Mouse (Mus musculus) midbrain, postnatal 0 days (tissue): ENCODE data around the gene Il17c. TPM values are rescaled to one million over a fixed set of nuclear protein-coding genes. Genes with fewer than 3 reads are reported as not detected.

Experiments
- ATAC-seq: fragments of 200-750 bp; cut with Nextera tagmentation; 2 replicates; pipeline ENCODE4 v1.8.0; 2017; ENCODE audit warnings: moderate number of reproducible peaks, mild to moderate bottlenecking, moderate TSS enrichment, moderate library complexity; ENCODE audit not compliant: low FRiP score
- DNase-seq: peaks from one replicate; pipeline ENCODE4 v3.0.0-alpha.2; 2015; ENCODE audit warnings: low spot score
- H3K27ac ChIP-seq: fragments of 300-500 bp; sonication (generic); 2 replicates; pipeline ENCODE4 v1.5.1; 2014; ENCODE audit warnings: low read depth, mild to moderate bottlenecking, low read length, mixed read lengths
- H3K27me3 ChIP-seq: fragments of 300-500 bp; sonication (generic); 2 replicates; pipeline ENCODE4 v1.6.1; 2014; ENCODE audit warnings: low read length, control low read depth, mixed read lengths; ENCODE audit not compliant: insufficient read depth
- H3K36me3 ChIP-seq: fragments of 300-500 bp; sonication (generic); 2 replicates; pipeline ENCODE4 v1.6.1; 2014; ENCODE audit warnings: low read length, control low read depth, mixed read lengths; ENCODE audit not compliant: insufficient read depth
- H3K4me1 ChIP-seq: fragments of 300-500 bp; sonication (generic); 2 replicates; pipeline ENCODE4 v1.6.1; 2014; ENCODE audit warnings: mild to moderate bottlenecking, control low read depth, antibody characterized with exemption, low read length, mixed read lengths; ENCODE audit not compliant: insufficient read depth
- H3K4me2 ChIP-seq: fragments of 300-500 bp; sonication (generic); 2 replicates; pipeline ENCODE4 v1.6.1; 2014; ENCODE audit warnings: low read depth, mild to moderate bottlenecking, low read length, mixed read lengths; ENCODE audit not compliant: poor library complexity, severe bottlenecking
- H3K4me3 ChIP-seq: fragments of 300-500 bp; sonication (generic); 2 replicates; pipeline ENCODE4 v1.5.1; 2014; ENCODE audit warnings: low read depth, mild to moderate bottlenecking, low read length, moderate library complexity
- H3K9ac ChIP-seq: fragments of 300-500 bp; sonication (generic); replicated peaks from 2 replicates; pipeline ENCODE4 v1.6.1; 2014; ENCODE audit warnings: mild to moderate bottlenecking, low read length, moderate library complexity, mixed read lengths; ENCODE audit not compliant: poor library complexity, severe bottlenecking
- H3K9me3 ChIP-seq: fragments of 300-500 bp; sonication (generic); 2 replicates; pipeline ENCODE4 v1.6.1; 2016; ENCODE audit warnings: low read length, control low read depth
- CTCF ChIP-seq: IDR thresholded peaks from 2 replicates; pipeline ENCODE4 v1.5.1; 2016; ENCODE audit warnings: antibody characterized with exemption, mild to moderate bottlenecking
- WGBS: fragments of 180-500 bp; shearing (Covaris S2); extraction: QIAGEN DNeasy Blood & Tissue Kit; methylation state at CpG from one replicate; pipeline ENCODE4 v1.1.7; 2014; 5-methylcytosine and 5-hydroxymethylcytosine counted together
- polyA plus RNA-seq: library from polyadenylated mRNA; unstranded; fragments of >200 nt; fragmentation: Nextera tagmentation; extraction: Ambion mirVana; gene quantifications from 2 replicates; pipeline ENCODE4 v1.2.1, GENCODE M21; 2015
- total RNA-seq: library from RNA; depleted of rRNA; stranded (reverse); fragments of >200 nt; gene quantifications from 2 replicates; pipeline ENCODE4 v1.2.3, GENCODE M21; 2014

The Il17c gene
- total and polyA plus RNA-seq, 2 experiments from 2014 or later: 0.37 TPM; not detected in 1

- Histone ChIP-seq H3K4me2 (no peak overlapping the region), H3K9ac (no peak overlapping the region), H3K27ac (no peak overlapping the region), H3K4me1 (no peaks in the 10 kb centered on the region), H3K36me3 (peaks cover 64% of the 10 kb centered on the region), H3K9me3 (no peaks in the 10 kb centered on the region), H3K4me3 (no peak overlapping the region), H3K27me3 (no peaks in the 10 kb centered on the region)
- WGBS: 93% methylated on average over 3 of the region's 3 CpGs
- DNase-seq (no peak), ATAC-seq (no peak)
- TF ChIP-seq CTCF: peak; percentile 39
Measured at GRCm38 (mm10) chr8:122389357-122389756, 32.5 kb upstream of the Il17c start.

DNA sequence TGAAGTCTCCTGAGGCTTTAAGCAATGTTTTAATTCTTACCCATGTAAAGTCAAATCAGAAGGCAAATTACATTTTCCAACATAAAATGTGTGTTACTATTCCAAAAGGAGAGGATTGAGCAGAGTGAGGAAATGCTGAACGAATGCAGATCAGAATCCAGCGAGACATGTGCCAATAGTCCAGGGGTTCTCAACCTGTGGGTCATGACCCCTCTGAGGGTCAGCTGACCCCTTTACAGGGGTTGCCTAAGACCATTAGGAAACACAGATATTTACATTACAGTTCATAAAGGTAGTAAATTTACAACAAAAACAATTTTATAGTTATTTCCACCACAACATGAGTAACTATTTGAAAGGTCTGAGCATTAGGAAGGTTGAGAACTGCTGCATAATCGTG lies 31.1 kb upstream of the Il17c start:
- TF ChIP-seq CTCF: no peak
- ATAC-seq (no peak), DNase-seq (no peak)
- Histone ChIP-seq H3K27ac (no peak overlapping the region), H3K9me3 (no peaks in the 10 kb centered on the region), H3K4me2 (no peak overlapping the region), H3K36me3 (peaks cover 60% of the 10 kb centered on the region), H3K4me1 (no peaks in the 10 kb centered on the region), H3K27me3 (no peaks in the 10 kb centered on the region), H3K9ac (no peak overlapping the region), H3K4me3 (no peak overlapping the region)
- WGBS: 89% methylated on average over 3 of the region's 3 CpGs

- no peak for TF ChIP-seq CTCF
Measured at GRCm38 (mm10) chr8:122393717-122394116, 28.1 kb upstream of the Il17c start.

GRCm38 (mm10) chr8:122395291-122395690 lies 26.5 kb upstream of the Il17c start:
- peak; percentile 21 for DNase-seq
- Histone ChIP-seq H3K36me3 (peaks cover 46% of the 10 kb centered on the region), H3K9me3 (no peaks in the 10 kb centered on the region), H3K4me2 (no peak overlapping the region), H3K27ac (no peak overlapping the region), H3K4me3 (no peak overlapping the region), H3K27me3 (no peaks in the 10 kb centered on the region), H3K9ac (no peak overlapping the region), H3K4me1 (no peaks in the 10 kb centered on the region)
- no peak for TF ChIP-seq CTCF
- ATAC-seq: no peak
- 81% methylated on average over 6 of the region's 6 CpGs for WGBS

More at GRCm38 (mm10) chr8:122393717-122394116, 28.1 kb upstream of the Il17c start:
- no peak for DNase-seq
- no peak for ATAC-seq
- Histone ChIP-seq H3K4me1 (no peaks in the 10 kb centered on the region), H3K4me2 (no peak overlapping the region), H3K9me3 (no peaks in the 10 kb centered on the region), H3K27ac (no peak overlapping the region), H3K36me3 (peaks cover 44% of the 10 kb centered on the region), H3K4me3 (no peak overlapping the region), H3K27me3 (no peaks in the 10 kb centered on the region), H3K9ac (no peak overlapping the region)

GRCm38 (mm10) chr8:122398186-122398585 lies 23.6 kb upstream of the Il17c start:
- no peak for TF ChIP-seq CTCF
- Histone ChIP-seq H3K27me3 (no peaks in the 10 kb centered on the region), H3K4me3 (no peak overlapping the region), H3K4me1 (no peaks in the 10 kb centered on the region), H3K9ac (no peak overlapping the region), H3K27ac (no peak overlapping the region), H3K9me3 (no peaks in the 10 kb centered on the region), H3K36me3 (peaks cover 66% of the 10 kb centered on the region), H3K4me2 (no peak overlapping the region)
- no peak for DNase-seq
- no peak for ATAC-seq
- 93% methylated on average over 9 of the region's 9 CpGs for WGBS

- Histone ChIP-seq H3K27me3 (no peaks in the 10 kb centered on the region), H3K4me2 (no peak overlapping the region), H3K4me3 (no peak overlapping the region), H3K4me1 (no peaks in the 10 kb centered on the region), H3K27ac (no peak overlapping the region), H3K9me3 (no peaks in the 10 kb centered on the region), H3K36me3 (peaks cover 84% of the 10 kb centered on the region), H3K9ac (no peak overlapping the region)
- TF ChIP-seq CTCF: no peak
- WGBS: 97% methylated on average over 9 of the region's 9 CpGs
- DNase-seq (no peak), ATAC-seq (no peak)
Measured at GRCm38 (mm10) chr8:122405146-122405805, 16.5 kb upstream of the Il17c start.
